Mouse (Mus musculus) liver, embryonic 14.5 days (tissue): ENCODE measurements at regions not wholly inside any gene's neighbourhood (a gene's known extent, or its start where the extent isn't known, plus 50 kb on each side); places are given as distances from the start of the nearest gene placed in this dataset.

Experiments used
- ATAC-seq: fragments of 200-750 bp; cut with Nextera tagmentation; 2 replicates; pipeline ENCODE4 v1.8.0; 2017; ENCODE audit warnings: moderate number of reproducible peaks, mild to moderate bottlenecking, moderate library complexity; ENCODE audit not compliant: insufficient read depth
- DNase-seq, 3 experiments: peaks; one replicate each; pipeline ENCODE4 v3.0.0-alpha.2; 2012 to 2013; ENCODE audit warnings: low read depth in 3 of 3, low spot score in 3 of 3
- H3K27ac ChIP-seq: fragments of 300-500 bp; sonication (generic); 2 replicates; pipeline ENCODE4 v1.5.1; 2014; ENCODE audit warnings: moderate library complexity, mild to moderate bottlenecking, control low read depth, inconsistent platforms
- H3K27me3 ChIP-seq: fragments of 300-500 bp; sonication (generic); 2 replicates; pipeline ENCODE4 v1.6.1; 2014; ENCODE audit warnings: mild to moderate bottlenecking, low read length, moderate library complexity; ENCODE audit not compliant: control insufficient read depth, insufficient read depth
- H3K36me3 ChIP-seq: fragments of 300-500 bp; sonication (generic); replicated peaks from 2 replicates; pipeline ENCODE4 v1.6.1; 2014; ENCODE audit warnings: low read depth; ENCODE audit not compliant: control insufficient read depth, insufficient read depth
- H3K4me1 ChIP-seq, 2 experiments: fragments of 200-500 bp in 1 of 2; fragments of 300-500 bp in 1 of 2; sonication (generic) in 1 of 2; replicated peaks; 2 replicates each; pipeline ENCODE4 v1.6.1; 2012 to 2014; ENCODE audit warnings: antibody characterized with exemption in 1 of 2, inconsistent platforms in 1 of 2, low read length in 1 of 2; ENCODE audit not compliant: control insufficient read depth in 2 of 2, insufficient read depth in 2 of 2
- H3K4me2 ChIP-seq: fragments of 300-500 bp; sonication (generic); 2 replicates; pipeline ENCODE4 v1.6.1; 2014; ENCODE audit warnings: low read depth, mild to moderate bottlenecking, control low read depth, moderate library complexity
- H3K4me3 ChIP-seq, 2 experiments: fragments of 200-500 bp in 1 of 2; fragments of 300-500 bp in 1 of 2; sonication (generic) in 1 of 2; 2 replicates each; pipeline ENCODE4 v1.5.1; 2012 to 2014; ENCODE audit warnings: low read depth in 2 of 2, low read length in 2 of 2, mild to moderate bottlenecking in 2 of 2, control low read depth in 1 of 2, inconsistent platforms in 1 of 2, moderate library complexity in 1 of 2; ENCODE audit not compliant: insufficient read depth in 1 of 2
- H3K9ac ChIP-seq: fragments of 300-500 bp; sonication (generic); replicated peaks from 2 replicates; pipeline ENCODE4 v1.6.1; 2014; ENCODE audit warnings: mild to moderate bottlenecking, control low read depth, moderate library complexity
- H3K9me3 ChIP-seq: fragments of 300-500 bp; sonication (generic); 2 replicates; pipeline ENCODE4 v1.6.1; 2016; ENCODE audit warnings: low read length, mixed read lengths; ENCODE audit not compliant: control insufficient read depth
- CTCF ChIP-seq: IDR thresholded peaks from 2 replicates; pipeline ENCODE4 v1.5.1; 2016; ENCODE audit warnings: antibody characterized with exemption, low read depth, control low read depth
- EP300 ChIP-seq: IDR thresholded peaks from 2 replicates; pipeline ENCODE4 v1.6.1; 2016; ENCODE audit warnings: antibody characterized with exemption, low read depth
- WGBS: fragments of 180-500 bp; shearing (Covaris S2); extraction: QIAGEN DNeasy Blood & Tissue Kit; methylation state at CpG from one replicate; pipeline ENCODE4 v1.1.7; 2014; ENCODE audit not compliant: insufficient replicate concordance; 5-methylcytosine and 5-hydroxymethylcytosine counted together

GRCm38 (mm10) chr19:15807681-15808080, 139.5 kb downstream of the Psat1 start:
- Histone ChIP-seq H3K4me1 (no peaks in the 10 kb centered on the region), H3K4me3 (no peak overlapping the region), H3K27ac (no peak overlapping the region), H3K9me3 (no peaks in the 10 kb centered on the region), H3K9ac (no peak overlapping the region), H3K36me3 (no peaks in the 10 kb centered on the region), H3K27me3 (no peaks in the 10 kb centered on the region), H3K4me2 (no peak overlapping the region)
- no peak for DNase-seq
- ATAC-seq = no peak
- 60% methylated on average over 2 of the region's 2 CpGs for WGBS
- TF ChIP-seq EP300 (no peak), CTCF (no peak)

GRCm38 (mm10) chr19:15803131-15803889, 143.8 kb downstream of the Psat1 start:
- WGBS = 61% methylated on average over 8 of the region's 8 CpGs
- ATAC-seq = no peak

GRCm38 (mm10) chr19:15802641-15803040, 144.5 kb downstream of the Psat1 start:
- Histone ChIP-seq H3K36me3 (no peaks in the 10 kb centered on the region), H3K4me2 (no peak overlapping the region), H3K9me3 (no peaks in the 10 kb centered on the region), H3K4me3 (no peak overlapping the region), H3K27ac (no peak overlapping the region), H3K27me3 (no peaks in the 10 kb centered on the region), H3K4me1 (0 out of 4 replicates have a peak, but pooled peaks cover 0 to 4% of the 10 kb centered on the region in 2 experiments), H3K9ac (no peak overlapping the region)
- TF ChIP-seq EP300 (no peak), CTCF (no peak)
- 66% methylated on average over 5 of the region's 5 CpGs for WGBS
- ATAC-seq (no peak), DNase-seq (no peak)

More at GRCm38 (mm10) chr19:15803131-15803889, 143.8 kb downstream of the Psat1 start:
- no peak overlapping the region for H3K4me3 ChIP-seq
- H3K27ac ChIP-seq = no peak overlapping the region
- 0 out of 4 replicates have a peak, but pooled peaks cover 0 to 4% of the 10 kb centered on the region in 2 experiments for H3K4me1 ChIP-seq
- H3K4me2 ChIP-seq = no peak overlapping the region
- TF ChIP-seq CTCF (no peak), EP300 (no peak)
- no peak overlapping the region for H3K9ac ChIP-seq
- DNase-seq = no peak
- H3K36me3 ChIP-seq = no peaks in the 10 kb centered on the region
- H3K9me3 ChIP-seq = no peaks in the 10 kb centered on the region
- H3K27me3 ChIP-seq = no peaks in the 10 kb centered on the region

- no peak for TF ChIP-seq EP300
- TF ChIP-seq CTCF = peak; percentile 77
- Histone ChIP-seq H3K36me3 (no peaks in the 10 kb centered on the region), H3K4me3 (peak overlapping the region in 1 of 2 experiments; percentile 49; a peak in 2 of 4 replicates), H3K27ac (no peak overlapping the region), H3K27me3 (no peaks in the 10 kb centered on the region), H3K4me2 (peak overlapping the region; percentile 43), H3K4me1 (0 out of 4 replicates have a peak, but pooled peaks cover 0 to 4% of the 10 kb centered on the region in 2 experiments), H3K9ac (no peak overlapping the region), H3K9me3 (no peaks in the 10 kb centered on the region)
- WGBS = 3% methylated on average over 17 of the region's 17 CpGs
- DNase-seq = peak; percentile 13 to 31 (median 30)
- no peak for ATAC-seq
Measured at GRCm38 (mm10) chr19:15801811-15802486, 145.2 kb downstream of the Psat1 start.
